Mouse (Mus musculus) kidney, adult 2 months (tissue): ENCODE results near the gene Ppie.

ENCODE experiments used
- CTCF ChIP-seq: fragments of 200-500 bp; conservative IDR thresholded peaks from 2 replicates; pipeline ENCODE4 v1.5.1; 2011; ENCODE audit warnings: low read depth, mild to moderate bottlenecking, control low read depth, low read length, moderate library complexity, mixed read lengths; ENCODE audit not compliant: insufficient read depth, insufficient read length
- POLR2A ChIP-seq: fragments of 200-500 bp; IDR thresholded peaks from one replicate; pipeline ENCODE4 v1.6.1; 2011; ENCODE audit warnings: low read depth, low read length, control low read depth

GRCm38 (mm10) chr4:123110751-123111150 is 29.0 kb downstream of the Ppie start:
- TF ChIP-seq POLR2A (no peak), CTCF (no peak)
